Mouse (Mus musculus): ENCODE results near the gene B4galnt4. TPM values are rescaled to one million over a fixed set of nuclear protein-coding genes. Genes with fewer than 3 reads are reported as not detected.
A peak's percentile ranks its signal among the peaks of the same experiment; 100 is the strongest.
"Not testable (repeated sequence)": the region's sequence is repeated elsewhere in the genome, so short reads cannot be mapped to it uniquely, and the experiment has no call there.

B4galnt4 gene
- under 1 TPM; 0.22 to 0.62 TPM for total RNA-seq (2021)
- long read RNA-seq, experiment 1 = 0 reads
- long read RNA-seq, experiment 2 = 0 reads

- peak in 1 of 2 experiments; percentile 52 for DNase-seq (ENCODE audit: low spot score in 2 of 2)
Observed at GRCm38 (mm10) chr7:141060426-141061242, at the start of gene B4galnt4. TSS of gene B4galnt4 (plus strand) at chr7:141061104.

GRCm38 (mm10) chr7:141011238-141011770 lies 49.6 kb upstream of the B4galnt4 start:
- no peak for DNase-seq (ENCODE audit: low spot score in 2 of 2)

GRCm38 (mm10) chr7:141016707-141017697 lies 43.9 kb upstream of the B4galnt4 start:
- DNase-seq (ENCODE audit: low spot score in 2 of 2) = no peak

DNA sequence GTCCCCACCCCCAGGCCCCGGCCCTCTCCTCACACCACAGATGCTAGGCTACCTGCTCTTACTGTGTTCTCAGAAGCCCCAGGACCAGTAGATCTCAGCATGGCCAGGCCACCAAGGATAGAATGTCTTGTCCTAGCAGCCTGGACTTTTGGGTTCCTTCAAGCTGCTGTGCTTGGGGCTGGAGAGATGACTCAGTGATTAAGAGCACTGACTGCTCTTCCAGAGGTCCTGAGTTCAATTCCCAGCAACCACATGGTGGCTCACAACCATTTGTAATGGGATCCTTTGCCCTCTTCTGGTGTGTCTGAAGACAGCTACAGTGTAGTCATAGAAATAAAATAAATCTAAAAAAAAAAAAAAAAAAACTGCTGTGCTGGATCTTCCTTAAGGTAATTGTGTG lies 43.1 kb upstream of the B4galnt4 start, which contains the start of gene Ifitm6:
TSS of gene Ifitm6 (minus strand) at position 101 of the 400 bp plus-strand sequence.
- not testable (repeated sequence) for DNase-seq (ENCODE audit: low spot score in 2 of 2)

DNA sequence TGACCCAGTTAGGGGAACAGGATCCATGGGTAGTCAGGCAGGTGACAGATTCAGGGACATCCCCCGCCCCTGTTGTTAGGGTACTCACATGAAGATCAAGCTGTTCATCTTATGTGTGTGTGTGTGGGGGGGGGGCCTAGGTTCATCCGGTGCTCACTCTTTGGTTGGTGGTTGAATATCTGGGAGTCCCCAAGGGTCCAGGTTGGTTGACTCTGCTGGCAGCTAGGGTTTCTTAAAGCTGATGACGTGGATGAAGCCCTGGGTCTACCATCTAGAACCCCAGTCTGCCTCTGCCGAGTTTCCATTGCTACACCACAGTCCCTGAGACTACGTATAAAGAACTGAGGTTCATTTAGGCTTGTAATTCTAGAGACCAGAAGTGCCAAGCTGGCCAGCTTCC lies 41.9 kb upstream of the B4galnt4 start:
- no peak for DNase-seq (ENCODE audit: low spot score in 2 of 2)

DNA sequence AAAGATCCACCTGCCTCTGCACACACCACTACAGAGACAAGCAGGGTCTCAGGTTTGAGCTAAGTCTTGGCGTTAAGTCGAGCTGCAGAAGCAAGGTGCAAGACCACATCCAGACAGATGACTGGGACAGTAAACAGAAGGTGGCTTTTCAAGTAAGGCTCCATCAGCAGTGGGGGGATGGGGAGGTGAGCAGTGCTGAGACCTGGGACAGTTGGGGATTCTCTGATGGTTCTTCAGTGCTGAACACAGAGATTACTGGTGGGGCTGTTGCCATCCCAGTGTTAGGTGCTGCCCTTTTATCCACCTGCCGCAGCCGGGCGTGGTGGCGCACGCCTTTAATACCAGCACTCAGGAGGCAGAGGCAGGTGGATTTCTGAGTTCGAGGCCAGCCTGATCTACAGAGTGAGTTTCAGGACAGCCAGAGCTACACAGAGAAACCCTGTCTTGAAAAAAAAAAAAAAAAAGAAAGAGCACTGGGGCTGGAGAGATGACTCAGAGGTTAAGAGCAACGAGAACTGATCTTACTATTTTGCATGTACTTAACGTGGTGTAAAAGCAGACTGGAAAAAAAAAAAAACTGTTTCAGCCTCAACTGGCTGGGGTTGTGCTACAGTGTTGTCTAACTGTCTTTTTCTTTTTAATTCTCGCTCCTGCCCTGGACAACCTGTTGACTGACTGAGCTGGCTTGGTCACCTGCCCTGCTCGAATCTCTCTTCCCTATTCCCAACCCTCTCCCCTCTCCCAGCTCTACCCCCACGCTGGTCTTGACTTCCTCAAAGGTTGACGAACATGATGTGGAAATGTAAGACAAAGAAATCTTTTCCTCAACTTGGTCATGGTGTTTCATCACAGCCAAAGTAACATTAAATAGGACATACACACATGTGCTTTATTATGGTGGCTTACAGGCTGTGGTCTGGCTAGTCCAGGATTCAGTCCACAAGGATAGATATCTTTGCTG lies 39.1 kb upstream of the B4galnt4 start:
- DNase-seq (ENCODE audit: low spot score in 2 of 2) = no peak

DNA sequence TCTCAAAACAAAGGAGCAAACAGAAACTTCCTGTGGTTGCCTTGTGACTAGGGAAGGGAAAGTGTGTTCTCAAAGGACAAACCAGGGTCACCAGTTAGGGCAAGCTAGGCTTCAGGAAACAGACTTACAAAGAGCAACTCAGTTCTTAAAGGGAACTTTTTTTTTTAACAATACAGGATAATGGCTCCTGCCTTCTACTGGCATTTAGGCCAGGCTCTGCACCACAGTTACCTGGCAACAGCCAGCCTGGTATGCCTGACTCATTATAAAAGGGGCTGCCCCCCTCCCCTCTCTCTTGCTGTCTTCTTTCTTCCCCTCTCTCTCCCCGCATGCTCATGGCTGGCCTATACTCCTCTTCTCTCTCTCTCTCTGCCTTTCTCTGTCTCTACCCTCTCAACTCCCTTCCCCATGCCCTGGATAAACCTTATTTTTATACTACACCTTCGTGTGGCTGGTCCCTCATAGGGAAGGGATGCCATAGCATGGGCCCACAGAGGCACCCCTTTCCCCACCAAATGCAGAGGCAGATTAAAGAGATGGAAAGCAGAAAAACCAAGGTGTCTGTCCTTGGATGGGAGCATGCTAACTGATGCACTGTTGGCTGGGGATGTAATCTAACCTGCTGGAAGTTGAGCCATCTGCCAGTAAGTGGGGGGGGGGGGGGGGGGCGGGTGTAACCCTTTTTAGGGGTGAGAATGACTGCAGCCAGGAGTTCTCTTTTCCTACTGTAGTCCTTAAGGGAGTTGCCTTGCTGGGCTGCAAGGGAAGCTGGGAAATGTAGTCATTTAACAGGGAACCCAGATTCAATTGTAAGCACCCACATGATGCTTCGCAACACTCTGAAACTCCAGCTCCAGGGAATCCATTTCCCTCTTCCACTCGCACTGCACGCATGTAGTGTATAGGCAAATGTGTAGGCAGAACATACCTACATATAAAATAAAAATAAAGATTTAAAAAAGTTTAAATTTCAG lies 35.8 kb upstream of the B4galnt4 start:
- DNase-seq (ENCODE audit: low spot score in 2 of 2) = no peak

DNA sequence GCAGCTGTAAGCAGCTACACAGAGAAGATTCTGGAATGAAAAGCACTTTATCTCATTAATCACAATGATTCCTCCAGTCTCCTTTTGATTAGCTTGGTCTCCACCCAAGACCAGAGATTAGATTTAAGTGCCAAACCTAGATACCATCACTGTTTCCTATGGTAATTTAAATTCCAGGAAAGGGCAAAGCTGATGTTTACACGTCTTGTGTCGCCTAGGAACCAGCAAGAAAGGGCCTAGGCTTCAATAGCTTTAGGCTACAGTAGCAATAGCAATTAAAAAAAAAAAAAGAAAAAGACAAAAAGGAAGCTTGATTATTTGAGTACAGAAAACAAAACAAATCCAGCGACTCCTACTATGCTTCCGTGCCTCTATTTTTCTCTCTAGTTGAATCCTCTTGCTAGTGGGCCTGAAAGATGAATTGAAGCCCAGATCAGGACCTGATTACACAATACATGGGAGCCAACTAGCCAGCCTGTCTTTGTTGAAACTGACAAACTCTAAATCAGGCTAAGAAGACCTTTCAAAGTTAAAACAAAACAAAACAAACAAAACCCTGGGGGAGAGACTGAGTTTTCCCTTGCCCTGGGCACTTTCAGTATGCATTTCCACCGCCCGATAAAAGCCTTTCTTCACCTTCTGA lies 34.7 kb upstream of the B4galnt4 start:
- no peak for DNase-seq (ENCODE audit: low spot score in 2 of 2)

- no peak for DNase-seq (ENCODE audit: low spot score in 2 of 2)
Observed at GRCm38 (mm10) chr7:141026740-141027098, 34.2 kb upstream of the B4galnt4 start.

- DNase-seq (ENCODE audit: low spot score in 2 of 2) = no peak
Observed at GRCm38 (mm10) chr7:141028831-141029230, 32.1 kb upstream of the B4galnt4 start, which contains the start of gene Gm17387. TSS of gene Gm17387 (plus strand) at chr7:141029131.

DNA sequence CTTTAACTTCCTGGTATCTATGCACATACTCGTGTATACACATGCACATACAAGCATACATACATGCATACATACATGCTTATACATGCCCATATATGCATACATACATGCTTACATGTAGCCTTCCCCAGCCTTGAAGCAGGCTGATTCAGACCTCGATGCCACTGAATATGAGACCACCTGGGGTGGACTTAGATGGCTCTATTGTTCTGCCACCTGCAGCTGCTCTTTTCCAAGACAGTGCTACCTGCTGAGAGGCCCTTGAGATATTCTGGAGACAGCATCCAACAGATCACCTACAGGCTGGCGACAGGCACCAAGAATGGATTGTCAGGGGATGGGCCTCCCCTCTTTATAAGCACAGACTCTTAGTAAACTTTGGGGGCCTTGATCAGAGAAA lies 30.5 kb upstream of the B4galnt4 start:
- no peak for DNase-seq (ENCODE audit: low spot score in 2 of 2)

DNA sequence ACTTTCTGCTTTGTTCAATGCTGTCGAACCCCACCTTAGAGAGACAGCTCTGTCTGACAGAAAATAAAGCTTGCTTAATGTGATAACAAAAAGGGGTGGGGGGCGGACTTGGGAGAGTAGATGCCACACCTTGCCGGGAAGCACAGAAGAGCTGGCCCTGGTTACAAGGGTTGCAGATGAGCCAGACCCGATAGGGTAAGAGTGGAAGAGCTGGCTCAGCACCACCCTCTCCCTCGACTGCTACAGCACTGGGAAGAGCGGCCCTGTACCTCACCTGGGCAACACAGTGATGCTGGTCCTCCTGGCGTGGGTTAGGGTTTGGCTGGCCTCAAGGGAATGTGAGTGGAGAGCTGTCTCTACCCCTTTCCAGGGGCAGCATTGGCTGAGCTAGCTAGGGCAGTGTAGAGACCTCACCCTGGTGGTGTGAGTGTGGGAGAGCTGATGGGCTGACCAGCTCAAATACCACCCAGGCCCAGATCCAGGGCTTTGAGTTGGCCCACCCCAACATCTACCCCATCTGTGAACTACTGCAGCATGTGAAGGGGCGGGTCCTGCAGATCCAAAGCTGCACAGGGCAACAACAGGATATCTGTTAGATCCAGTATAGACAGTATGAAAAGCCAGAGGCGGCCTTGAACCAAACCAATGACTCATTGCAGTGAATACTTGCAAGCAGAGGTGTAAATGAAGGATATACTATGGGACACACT lies 28.3 kb upstream of the B4galnt4 start:
- no peak for DNase-seq (ENCODE audit: low spot score in 2 of 2)

DNA sequence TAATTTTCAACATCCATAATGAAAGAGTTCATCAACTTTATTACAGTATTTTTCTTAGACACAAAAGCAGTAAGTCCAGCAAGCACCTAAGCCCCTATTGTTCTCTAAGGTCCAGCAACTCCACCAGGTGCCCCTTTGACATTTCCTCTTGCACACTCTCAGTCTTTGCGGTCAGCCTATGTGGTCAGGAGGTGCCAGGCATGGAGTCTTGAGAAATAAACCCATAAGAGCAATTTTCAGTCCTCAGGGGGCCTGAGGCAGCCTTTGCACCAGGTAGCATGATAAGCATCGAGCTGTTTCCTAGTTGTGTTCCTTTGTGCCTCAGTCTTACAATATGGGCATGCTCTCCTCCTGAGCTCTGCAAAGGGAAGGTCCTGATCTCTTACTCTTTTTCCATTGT lies 24.3 kb upstream of the B4galnt4 start:
- not testable (repeated sequence) for DNase-seq (ENCODE audit: low spot score in 2 of 2)

DNA sequence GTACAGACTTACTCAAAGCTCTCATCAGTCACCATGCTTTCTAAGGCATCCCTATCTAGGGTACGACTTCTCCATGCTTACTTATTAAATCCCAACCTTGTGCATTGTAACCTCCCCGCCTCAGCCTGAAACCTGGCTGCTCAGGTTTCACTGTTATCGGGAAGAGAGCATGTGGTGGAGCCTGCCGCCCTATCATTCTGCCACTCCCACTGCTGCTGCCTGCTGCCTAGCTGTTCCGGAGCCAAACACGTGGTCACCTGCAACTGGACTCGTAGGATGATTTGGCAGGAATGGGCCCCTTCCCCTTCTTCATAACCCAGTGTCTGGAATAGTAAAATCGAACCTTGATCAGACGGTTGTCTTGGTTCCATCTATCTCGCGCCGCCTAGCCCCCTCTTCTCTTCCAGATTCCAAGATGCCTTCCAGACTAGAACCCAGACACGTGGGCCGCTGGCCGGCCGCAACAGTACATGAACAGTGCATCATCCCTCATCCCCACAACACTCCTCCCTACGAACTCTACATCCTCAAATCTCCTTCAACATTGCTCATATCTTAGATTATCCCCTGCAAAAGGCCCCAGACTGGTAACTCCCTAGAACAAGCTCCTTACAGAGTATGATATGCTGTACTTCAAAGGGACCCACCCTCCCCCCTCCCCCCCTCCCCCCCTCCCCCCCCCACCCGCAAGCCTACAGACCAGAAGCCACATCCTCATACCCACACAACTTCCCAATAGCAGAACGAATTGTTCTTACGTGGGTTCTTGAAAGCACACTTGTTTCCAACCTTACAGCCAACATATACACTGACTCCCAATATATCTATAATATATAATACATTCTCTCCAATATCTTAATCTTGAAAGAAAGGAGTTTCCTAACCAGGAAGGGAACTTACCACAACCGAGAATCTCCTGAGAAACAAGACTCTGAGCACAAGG lies 22.5 kb upstream of the B4galnt4 start:
- no peak for DNase-seq (ENCODE audit: low spot score in 2 of 2)

GRCm38 (mm10) chr7:141039386-141040107 lies 21.4 kb upstream of the B4galnt4 start:
- DNase-seq (ENCODE audit: low spot score in 2 of 2) = no peak

All from gastrocnemius, postnatal 4 days (tissue).